Mouse (Mus musculus) activated CD4-positive, CD25-positive, alpha-beta regulatory T cell, adult 4 months (primary cell): Measurements from ENCODE around the gene Gm2431. TPM values are rescaled to one million over a fixed set of nuclear protein-coding genes. Genes with fewer than 3 reads are reported as not detected.

Experiments
- polyA plus RNA-seq, 2 experiments: library from polyadenylated mRNA; unstranded; fragments of 100-300 nt; shearing (Covaris generic); gene quantifications; one replicate each; pipeline ENCODE4 v1.2.1; 2017

Gm2431 gene
- polyA plus RNA-seq, 2 experiments from 2014 or later: not detected

Other genes with a start within 250 kb of the Gm2431 start
- 10 to 100 TPM; 55.7 to 62.4 TPM for gene Mob2, start 197.3 kb downstream of the Gm2431 start, polyA plus RNA-seq
- under 1 TPM; 0.09 to 0.16 TPM for gene Dusp8, start 162.5 kb downstream of the Gm2431 start, polyA plus RNA-seq
- gene Gm45618, start 137.6 kb downstream of the Gm2431 start, polyA plus RNA-seq: not detected
- not detected for gene Gm39115, start 122.3 kb downstream of the Gm2431 start, polyA plus RNA-seq
- gene Gm45337, start 113.7 kb downstream of the Gm2431 start, polyA plus RNA-seq: not detected
- gene Gm29735, start 101.2 kb downstream of the Gm2431 start, polyA plus RNA-seq: not detected
- not detected for gene Gm4553, start 92.6 kb downstream of the Gm2431 start, polyA plus RNA-seq
- gene Krtap5-2, start 82.3 kb downstream of the Gm2431 start, polyA plus RNA-seq: not detected
- not detected for gene Gm10153, start 68.0 kb downstream of the Gm2431 start, polyA plus RNA-seq
- gene Krtap5-3, start 57.0 kb downstream of the Gm2431 start, polyA plus RNA-seq: not detected
- gene Gm7579, start 46.5 kb downstream of the Gm2431 start, polyA plus RNA-seq: not detected
- gene Krtap5-5, start 28.4 kb downstream of the Gm2431 start, polyA plus RNA-seq: not detected
- not detected for gene Gm40460, start 17.3 kb downstream of the Gm2431 start, polyA plus RNA-seq
- not detected for gene Gm4559, start 16.0 kb upstream of the Gm2431 start, polyA plus RNA-seq
- gene Krtap5-1, start 38.8 kb upstream of the Gm2431 start, polyA plus RNA-seq: not detected
- not detected for gene Krtap5-4, start 45.2 kb upstream of the Gm2431 start, polyA plus RNA-seq
- gene Ifitm10, start 115.4 kb upstream of the Gm2431 start, polyA plus RNA-seq: 1 to 10 TPM; 1.9 to 2.5 TPM
- gene Gm49369, start 124.3 kb upstream of the Gm2431 start, polyA plus RNA-seq: not detected
- 100 to 1,000 TPM; 287 to 288 TPM for gene Ctsd, start 129.7 kb upstream of the Gm2431 start, polyA plus RNA-seq
- gene Syt8, start 176.5 kb upstream of the Gm2431 start, polyA plus RNA-seq: not detected
- gene Tnni2, start 183.5 kb upstream of the Gm2431 start, polyA plus RNA-seq: not detected
- gene Lsp1, start 202.5 kb upstream of the Gm2431 start, polyA plus RNA-seq: 1,000 to 10,000 TPM; 1,487 to 1,560 TPM
- gene Tnnt3, start 240.5 kb upstream of the Gm2431 start, polyA plus RNA-seq: 1 to 10 TPM; 2.8 to 3.0 TPM